Mouse (Mus musculus) spleen, postnatal 4 days (tissue): Measurements from ENCODE around the gene Gm10382.
"Not testable (repeated sequence)": the region's sequence is repeated elsewhere in the genome, so short reads cannot be mapped to it uniquely, and the experiment has no call there.

Experiments
- DNase-seq, 2 experiments: peaks; one replicate each; pipeline ENCODE4 v3.0.0; 2022; ENCODE audit warnings: low spot score in 2 of 2

Gene Gm10382

DNA sequence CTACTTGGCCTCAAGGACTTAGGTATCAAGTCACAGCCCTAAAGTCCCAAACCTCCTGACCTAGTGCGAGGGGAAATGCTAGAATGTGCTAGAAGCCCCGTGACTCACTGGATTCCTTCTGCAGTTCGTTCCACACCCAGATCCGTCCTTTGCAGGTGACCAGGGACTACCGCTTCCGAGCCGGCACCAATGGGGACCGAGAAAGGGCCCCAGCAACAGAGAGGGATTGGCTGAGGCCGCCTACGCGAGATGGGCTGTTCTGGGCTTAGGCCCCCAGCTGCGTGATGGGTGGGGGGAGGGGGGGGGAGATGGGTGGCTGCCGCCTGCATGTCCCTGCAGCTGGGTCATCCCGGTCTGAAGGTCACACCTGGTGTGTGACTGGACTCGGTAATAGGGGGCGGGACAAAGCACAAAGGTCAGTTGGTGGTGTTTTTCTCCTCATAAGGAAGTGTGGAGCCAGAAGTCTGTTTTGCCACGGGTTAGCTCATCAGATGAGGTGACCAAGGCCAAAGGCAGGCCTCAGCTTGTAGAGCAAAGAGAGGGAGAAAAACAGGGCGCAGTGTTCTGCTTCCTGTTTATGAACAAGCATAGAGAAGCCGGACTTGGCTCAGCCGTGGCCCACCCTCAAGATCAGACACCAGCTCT, 4.0 kb downstream of the Gm10382 start:
- peak; percentile 92 to 96 for DNase-seq

DNA sequence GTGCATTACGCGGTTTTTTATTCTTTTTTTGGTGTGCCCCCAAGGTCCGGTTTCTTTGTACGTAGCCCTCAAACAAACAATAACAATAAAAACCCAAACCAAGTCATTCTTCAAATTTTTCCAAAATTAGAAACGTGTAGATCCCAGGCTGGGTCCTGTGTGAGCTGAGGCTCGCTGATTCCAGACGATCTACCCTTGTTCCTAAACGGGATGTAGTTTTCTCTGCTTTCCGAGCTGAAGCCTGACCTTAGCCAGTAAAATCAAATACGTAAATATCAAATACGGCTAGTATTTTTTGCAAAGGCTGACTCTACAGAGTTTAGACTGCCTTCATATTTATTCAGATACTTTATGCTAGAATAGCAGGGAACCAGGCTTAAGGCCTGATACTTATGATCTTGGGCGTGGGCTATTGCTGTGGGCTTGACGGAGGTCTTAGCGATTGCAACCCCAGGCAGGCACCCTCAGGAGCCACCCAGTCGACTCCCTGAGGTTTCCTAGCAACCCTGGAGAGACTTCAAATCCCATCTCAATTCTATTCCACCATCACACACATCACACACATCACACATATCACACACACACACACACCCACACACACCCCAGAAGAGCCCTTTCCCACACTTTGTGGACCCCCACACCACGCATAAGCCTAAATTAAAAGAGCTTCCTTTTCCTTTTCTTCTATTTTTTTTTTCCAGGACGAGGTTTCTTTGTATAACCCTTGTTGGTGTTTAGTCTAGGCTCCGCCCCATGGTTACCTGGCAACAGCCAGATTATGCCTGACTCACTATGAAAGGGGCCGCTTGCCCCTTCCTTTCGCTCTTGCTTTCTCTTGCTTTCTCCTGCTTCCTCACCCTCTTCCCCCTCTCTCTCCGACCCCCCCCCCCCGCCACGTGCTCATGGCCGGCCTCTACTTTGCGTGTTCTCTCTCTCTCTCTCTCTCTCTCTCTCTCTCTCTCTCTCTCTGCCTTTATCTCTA, 4.8 kb downstream of the Gm10382 start:
- peak in 1 of 2 experiments; percentile 70 for DNase-seq

DNA sequence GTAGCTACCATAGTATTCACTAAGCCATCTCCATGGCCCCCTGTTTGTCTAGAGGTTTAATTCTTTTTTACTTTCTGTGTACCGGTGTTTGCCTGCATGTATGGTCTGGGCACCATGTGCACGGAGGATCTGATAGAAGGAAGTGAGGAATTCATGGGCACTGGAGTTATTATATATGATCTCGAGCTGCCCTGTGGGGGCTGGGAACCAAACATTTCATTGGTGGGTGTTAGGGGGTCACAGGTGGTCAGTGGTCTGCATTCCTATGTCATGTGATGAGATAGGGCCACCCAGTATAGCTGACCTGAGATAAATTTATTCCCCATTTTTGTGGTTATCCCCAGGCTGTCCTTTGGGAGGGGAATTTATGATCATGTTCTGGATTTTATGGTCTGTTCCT, 5.9 kb downstream of the Gm10382 start:
- DNase-seq: no peak

DNA sequence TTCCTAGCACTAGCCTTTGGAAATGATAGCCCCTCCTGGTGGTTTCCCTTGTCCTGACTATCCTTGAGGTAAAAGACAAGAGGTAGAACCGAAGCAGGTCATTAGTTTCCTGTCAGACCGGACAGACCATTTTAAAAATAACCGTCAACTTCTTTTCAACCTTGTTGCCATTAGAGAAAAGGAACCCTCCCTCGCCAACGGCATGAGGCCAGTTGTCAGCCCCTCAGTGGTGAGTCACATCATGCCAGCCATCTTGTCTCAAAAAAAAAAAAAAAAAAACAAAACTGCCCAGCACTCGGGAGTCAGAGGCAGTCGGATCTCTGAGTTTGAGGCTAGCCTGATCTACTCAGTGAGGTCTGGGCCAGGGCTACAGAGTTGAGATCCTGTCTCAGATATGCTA, 11.8 kb downstream of the Gm10382 start:
- DNase-seq: no peak

DNA sequence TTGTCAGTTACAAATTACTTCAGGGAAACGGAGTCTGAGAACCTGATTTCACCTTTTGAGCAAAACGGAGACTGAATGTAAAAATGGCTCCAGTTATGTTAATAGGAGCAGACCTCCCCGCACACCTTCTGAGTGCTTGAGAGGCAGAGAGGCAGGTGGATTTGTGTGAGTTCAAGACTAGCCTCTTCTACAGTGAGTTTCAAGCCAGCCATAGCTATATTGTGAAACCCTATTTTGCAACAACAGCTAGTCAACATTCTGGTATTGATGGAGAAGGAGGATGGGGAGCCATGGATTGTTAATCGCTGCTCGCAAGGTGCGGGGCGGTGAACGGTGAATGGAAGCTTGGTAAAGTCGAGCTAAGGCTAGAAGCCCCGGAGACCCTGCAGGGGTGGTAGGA, 13.4 kb downstream of the Gm10382 start:
- no peak for DNase-seq

DNA sequence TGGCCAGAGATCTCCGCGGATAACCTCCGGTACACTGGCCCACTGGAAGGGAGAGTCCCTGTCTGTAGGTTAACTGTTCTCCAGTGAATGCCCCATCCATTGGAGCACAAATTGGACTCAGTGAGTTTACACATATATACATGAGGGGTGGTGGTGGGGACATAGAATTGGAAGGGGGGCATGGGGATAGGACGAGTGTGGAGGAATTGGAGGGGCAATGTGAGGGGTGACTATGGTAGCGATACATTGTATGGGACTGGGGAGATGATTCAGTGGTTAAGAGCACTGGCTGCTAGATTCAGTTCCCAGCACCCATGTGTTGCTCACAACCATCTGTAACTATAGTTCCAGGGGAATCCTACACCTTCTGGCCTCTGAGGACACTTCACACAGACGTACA, 13.9 kb downstream of the Gm10382 start:
- no peak for DNase-seq

DNA sequence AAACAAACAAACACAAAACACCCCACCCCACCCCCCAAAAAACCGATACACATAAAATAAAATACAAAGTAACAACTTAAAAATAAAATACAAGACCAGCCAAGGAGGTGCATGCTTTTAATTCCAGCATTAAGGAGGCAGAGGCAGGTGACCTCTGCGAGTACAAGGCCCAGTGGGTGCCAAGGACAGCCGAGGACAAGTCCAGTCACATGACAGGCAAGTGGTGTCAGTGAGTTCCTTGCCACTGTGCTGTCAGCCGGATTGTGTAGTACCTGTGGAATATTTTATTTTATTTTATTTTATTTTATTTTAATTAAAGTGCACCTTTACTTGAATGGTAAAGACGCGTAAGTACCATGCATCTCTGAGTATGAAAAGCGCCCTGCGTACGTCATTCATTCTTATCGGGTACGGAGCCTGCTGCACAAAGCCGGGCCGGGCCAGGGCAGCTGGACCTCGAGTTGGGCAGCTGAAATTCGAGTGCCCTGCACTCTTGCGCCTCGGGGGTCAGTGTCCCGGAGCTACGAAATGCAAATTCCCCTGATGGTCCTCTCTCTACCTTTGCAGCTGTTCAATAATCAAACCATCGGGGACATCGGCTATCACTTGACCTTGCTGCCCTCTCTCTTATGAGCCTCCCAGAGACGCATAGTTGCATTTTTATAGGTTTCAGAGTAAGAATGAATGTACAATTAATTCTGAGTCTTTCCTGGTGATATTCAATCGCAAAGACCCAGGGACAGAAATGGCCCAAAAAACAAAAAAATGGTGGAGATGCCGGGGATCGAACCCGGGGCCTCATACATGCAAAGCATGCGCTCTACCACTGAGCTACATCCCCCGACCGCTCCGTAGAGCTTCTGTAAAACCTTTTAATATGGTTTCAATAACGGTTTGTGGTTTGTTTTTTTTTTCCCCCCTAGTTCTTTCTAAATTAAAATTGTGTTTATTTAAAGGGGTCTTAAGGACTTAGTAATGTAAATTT, 14.7 kb downstream of the Gm10382 start:
- peak; percentile 74 to 87 for DNase-seq

DNA sequence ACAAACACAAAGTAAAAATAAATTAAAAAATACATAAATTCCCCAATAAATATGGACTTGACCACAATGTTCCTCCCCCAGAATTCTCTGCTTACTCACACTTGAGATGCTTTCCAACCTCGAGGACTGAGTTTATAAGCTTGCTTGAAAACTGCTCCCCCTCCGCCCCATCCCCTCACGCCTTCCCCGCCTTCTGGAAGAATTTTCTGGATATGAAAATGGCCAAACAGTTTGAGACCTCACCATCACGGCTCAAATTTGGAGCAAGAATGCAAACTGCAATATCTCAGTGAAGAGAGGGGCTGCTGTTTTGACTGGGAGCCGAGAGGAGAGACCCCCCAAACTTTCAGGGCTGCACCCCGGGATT, 15.4 kb downstream of the Gm10382 start:
- DNase-seq: no peak

DNA sequence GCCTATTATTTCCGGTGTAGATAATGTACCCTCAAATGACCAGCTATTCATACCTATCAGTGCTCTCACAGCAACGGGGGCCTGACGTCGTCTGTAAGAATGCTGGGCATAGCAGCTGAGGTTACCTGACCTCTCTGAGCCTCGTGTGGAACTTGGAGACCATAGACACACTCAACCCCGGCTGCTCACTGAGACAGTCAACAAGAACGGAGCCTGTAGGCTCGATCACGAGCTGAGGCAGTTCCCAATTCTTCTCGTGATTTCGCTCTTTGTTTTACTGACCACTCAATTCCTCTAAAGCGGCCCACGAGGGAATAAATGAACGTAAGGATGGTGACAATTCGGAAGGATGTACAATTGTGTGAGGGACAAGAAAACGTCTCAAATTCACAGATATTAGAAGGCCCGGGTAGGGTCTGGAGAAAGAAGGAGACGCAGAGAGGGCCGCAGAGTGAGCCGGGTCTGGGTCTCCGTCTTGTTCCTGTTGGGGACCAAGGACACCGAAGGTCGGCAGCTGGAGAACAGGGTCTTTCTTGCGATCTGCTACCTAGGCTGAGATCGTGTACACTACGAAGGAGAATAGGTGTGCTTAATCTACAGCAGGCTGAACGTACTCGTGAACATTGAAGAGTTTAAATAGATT, 15.9 kb downstream of the Gm10382 start:
- peak; percentile 43 to 76 for DNase-seq

DNA sequence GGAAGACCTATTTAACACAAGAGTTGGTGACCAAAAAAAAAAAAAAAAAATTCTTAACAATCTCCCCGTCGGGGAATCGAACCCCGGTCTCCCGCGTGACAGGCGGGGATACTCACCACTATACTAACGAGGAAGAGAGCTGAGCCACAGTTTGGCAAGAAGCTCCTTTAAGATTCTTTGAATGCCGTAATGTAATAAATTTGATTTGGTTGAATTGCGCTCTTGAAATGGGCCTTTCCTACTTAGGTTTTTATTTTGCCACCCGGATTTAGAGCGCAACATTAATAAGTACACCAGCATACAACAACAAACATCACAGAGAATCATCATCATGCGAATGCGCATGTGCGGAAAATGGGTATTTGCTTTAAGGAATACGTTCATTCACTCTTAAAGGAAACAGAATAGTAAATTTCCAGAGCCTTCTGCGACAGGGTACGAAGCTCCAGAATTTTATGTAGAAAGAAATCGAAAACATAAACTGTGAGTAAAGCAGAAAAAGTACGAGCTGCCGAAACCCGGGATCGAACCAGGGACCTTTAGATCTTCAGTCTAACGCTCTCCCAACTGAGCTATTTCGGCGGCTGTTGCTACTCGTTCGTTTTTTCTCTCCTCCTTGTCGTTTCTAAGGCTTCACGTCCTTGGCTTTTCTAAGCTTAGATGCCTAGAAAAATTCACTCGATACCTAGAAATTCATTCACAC, 16.6 kb downstream of the Gm10382 start:
- peak; percentile 88 to 95 for DNase-seq

DNA sequence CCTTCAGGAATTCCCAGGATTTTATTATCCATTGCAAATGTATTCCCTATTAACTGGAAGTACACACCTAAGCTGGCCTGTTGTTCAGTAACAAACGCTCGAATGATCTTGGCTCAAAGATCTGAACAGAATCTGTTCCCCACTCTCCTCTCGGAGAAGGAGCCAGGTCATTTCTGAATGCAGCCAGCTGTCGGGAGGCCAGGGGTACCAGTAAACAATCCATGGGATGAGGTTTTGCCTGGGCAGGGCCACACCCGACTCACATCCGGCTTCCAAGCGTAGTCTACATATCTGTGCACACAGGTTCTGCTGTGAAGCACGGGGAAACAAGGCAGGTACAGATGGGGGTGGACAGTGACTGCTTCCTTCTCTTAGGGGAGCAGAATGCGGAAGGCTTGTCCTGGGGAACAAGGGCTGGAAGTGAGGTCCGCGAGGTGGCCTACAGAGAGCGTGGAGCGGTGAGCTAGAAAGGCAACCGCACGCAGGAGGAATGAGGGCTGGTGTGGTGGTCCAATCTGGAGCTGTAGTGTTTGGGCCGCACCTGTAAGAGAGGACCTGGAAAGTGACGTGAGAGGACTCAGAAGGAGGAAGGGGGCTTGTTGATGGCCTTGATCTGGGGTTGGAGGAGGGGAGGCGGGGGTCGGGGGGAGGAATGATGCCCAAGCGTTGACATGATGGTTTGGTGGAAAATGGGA, 17.3 kb downstream of the Gm10382 start:
- DNase-seq: peak; percentile 59 to 81

DNA sequence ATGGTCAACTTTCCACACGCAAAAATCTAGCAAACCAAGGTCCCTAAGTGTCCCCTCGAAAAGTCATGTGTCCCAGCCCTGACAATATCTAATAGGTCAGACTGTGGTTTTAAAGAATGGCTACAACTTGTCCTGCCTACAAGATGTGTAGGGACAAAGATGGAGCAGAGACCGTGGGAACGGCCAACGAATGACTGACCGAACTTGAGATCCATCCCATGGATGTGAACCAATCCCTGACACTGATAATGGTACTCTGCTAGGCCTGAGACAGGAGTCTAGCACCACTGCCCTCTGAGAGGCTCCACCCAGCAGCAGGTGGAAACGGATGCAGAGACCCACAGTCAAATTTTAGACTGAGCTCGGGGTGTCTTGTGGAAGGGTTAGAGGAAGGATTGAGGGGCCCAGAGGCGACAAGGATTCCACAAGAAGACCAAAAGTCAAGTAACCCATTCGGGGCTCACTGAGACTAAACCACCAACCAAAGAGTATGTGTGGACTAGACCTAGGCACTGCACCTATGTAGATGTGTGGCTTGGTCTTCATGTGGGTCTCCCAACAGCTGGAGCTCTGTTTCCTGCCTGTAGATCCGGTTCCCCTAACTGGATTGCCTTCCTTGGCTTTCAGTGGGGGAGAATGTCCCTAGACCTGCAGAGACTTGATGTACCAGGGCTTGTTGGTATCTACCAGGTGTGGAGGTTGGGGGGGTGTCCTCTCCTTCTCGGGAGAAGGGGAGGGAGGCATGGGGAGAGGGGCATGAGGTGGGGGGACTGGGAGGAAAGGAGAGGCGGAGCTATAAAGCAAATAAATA, 18.1 kb downstream of the Gm10382 start:
- no peak for DNase-seq

DNA sequence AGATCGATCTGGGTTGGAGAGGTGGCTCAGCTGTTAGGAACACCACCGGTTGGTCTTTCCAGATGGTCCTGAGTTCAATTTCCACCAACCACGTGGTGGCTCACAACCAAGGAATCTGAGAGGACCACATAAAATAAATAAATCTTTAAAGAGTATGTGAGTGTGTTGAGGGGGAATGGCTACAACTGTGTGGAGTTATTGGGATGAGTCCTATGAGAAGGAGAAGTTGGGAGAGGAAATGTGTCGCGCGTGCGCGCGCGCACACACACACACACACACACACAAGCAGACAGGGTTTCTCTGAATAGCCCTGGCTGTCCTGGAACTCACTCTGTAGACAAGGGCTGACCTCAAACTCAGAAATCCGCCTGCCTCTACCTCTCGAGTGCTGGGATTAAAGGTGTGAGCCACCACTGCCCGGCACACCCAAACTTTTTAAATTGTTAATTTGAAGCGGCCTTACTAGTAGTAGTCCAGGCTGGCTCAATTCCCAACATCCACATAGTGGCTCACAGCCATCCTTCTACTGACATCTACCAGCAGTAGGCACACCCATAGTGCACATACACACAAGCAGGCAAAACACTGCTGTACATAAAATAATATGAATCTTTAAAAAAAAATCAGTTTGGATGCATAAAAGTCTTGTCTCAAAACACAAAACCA, 18.9 kb downstream of the Gm10382 start:
- DNase-seq: no peak

DNA sequence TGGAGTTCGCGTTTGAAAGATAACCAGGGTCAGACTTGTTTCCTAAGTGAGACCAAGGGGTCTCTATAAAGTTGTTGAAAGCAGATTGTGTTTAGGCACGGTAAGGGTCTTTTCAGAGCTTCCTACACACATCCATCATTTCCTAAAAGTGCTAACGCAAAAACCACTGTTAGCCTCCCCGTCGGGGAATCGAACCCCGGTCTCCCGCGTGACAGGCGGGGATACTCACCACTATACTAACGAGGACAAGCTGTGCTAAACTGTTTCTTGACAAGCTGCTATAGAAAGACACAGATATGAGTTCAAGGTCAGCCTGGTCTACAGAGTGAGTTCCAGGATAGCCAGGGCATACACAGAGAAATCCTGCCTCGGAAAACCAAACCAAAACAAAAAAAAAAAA, 19.7 kb downstream of the Gm10382 start:
- DNase-seq: peak; percentile 86 to 94

DNA sequence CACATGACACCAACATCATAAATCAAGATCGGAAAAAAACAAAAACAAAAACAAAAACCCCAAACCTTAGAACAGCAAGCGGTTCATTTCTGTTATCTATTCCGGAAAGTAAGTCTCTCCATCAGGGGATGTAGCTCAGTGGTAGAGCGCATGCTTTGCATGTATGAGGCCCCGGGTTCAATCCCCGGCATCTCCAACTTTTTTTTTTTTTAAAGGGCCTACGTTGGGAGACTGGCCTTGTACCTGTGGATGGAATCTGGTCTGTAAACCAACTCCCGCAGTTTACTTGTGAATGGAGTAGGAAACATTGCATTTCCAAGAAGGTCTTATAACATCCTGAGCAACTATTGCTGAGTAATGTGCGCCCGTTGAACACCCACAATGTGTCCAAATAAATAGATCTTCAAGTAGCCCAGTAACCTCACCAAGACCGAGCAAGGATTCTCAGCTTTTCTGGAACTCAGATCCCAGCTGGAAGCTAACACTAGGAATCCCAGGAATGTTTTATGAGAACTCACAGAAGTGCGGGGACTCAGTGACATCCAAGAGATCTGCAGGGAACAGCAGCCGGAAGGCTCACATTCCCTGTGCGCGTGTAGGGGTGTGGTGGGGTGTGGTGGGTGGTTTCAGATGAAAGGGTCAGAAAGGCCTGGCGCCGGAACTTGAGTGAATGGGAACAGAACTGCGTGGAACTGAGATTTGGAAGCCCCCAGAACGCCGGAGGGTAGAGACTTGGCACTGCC, 20.4 kb downstream of the Gm10382 start:
- peak in 1 of 2 experiments; percentile 46 for DNase-seq

DNA sequence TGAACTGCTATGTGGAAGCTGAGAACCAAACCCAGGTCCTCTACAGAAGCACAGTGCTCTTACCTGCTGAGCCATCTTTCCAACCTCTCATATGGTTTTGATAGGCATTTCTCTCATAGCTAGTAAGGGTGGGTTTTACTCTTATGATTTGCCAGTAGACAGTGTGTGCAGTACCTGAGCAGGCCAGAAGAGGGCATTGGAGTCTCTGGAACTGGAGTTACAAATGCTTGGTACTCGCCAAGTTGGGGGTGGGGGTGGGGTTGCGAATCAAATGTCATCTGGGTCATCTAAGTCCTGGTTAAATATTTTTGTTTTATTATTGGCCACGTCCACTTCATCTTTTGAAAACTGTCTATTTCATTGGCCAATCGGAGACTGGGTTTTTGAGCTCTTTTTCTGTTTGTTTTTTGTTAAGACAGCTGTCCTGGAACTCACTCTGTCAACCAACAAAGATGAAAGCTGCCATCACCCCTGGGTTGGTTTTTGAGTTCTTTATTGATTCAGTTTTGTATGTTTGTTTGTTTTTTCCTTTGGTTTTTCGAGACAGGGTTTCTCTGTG, 22.9 kb downstream of the Gm10382 start:
- peak; percentile 78 to 92 for DNase-seq

DNA sequence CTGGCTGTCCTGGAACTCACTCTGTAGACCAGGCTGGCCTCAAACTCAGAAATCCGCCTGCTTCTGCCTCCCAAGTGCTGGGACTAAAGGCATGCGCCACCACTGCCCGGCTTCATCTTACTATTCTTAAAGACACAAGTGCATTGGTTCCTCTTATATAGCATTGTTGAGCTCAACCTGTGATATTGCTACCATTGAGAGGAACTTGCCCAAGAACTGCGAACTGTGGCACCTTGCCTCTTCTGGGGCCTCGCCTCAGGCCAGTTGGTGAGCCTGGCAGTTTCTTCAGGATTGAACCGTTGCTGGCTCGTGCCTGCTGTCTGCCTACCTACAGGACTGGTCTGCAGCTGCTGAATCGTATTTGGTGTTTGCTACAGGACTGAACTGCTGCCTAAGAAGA, 23.4 kb downstream of the Gm10382 start:
- not testable (repeated sequence) for DNase-seq

DNA sequence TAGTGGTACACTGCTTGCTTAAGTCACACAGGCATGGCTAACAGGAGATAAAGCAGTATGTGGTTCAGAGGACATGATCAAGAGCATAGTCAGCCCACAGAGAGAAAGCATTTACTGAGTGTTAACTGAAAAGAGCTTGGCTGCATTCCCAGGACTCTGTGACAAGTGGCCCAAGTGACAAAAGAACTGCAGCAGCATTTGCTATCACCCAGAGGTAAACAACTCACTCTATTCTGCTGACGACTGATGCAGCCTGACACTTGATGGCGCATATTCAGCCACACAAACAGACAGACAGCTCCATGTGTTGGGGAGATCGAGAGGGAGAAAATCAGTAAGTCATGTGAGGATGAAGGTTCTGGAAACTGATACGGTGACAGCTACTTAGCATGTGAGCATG, 24.6 kb downstream of the Gm10382 start:
- no peak for DNase-seq
